ENCODE assay signal across 12 mouse cellular contexts in the genomic region with DNA sequence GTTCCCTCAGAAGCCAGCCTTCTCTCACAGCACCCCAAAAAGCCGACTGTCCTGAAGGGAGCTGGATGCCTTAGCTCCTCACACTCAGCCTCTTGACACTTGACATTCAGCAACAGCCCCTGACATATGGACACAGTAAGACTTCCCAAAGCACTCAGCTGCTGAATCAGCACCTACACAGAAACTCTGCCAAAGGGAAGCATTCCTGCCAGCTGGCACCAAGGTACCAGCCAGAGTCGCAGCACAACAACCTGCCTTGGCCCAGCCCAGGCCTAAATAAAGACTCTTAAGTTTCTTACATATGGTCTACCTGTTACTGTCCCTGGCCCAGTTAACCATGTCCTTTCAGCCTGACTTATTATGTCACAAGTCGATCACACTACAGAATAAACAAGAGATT. TPM values are rescaled to one million over a fixed set of nuclear protein-coding genes. Genes with fewer than 3 reads are reported as not detected.
DNase-seq lines count a peak whose midpoint lies in the region; ATAC-seq lines count a peak whose summit lies in the region.
"Had no signal": no experiment of that assay in that cellular context is flagged by ENCODE, and none has a peak within 500 bp of the region (broad histone marks: within the 10 kb centered on the region; RNA-seq: fewer than 3 reads in every experiment).

No protein-coding gene starts in this region.

- no peak for ATAC-seq in forebrain, embryonic 14.5 days
- no peak for ATAC-seq in forebrain, embryonic 16.5 days
- ATAC-seq: midbrain, embryonic 13.5 days had no signal

- no peaks in the 10 kb centered on the region for H3K27me3 ChIP-seq in forebrain, embryonic 14.5 days (replicated peaks; ENCODE audit: control insufficient read depth, insufficient read depth, low read length)
- no peaks in the 10 kb centered on the region for H3K27me3 ChIP-seq in forebrain, embryonic 16.5 days (replicated peaks; ENCODE audit: control insufficient read depth, insufficient read depth, low read length)
- H3K27me3 ChIP-seq: embryonic facial prominence, embryonic 13.5 days; hindbrain, embryonic 13.5 days; midbrain, embryonic 13.5 days had no signal

- H3K9ac ChIP-seq in forebrain, embryonic 14.5 days (ENCODE audit: low read length) = no peak overlapping the region
- no peak overlapping the region for H3K9ac ChIP-seq in forebrain, embryonic 16.5 days (replicated peaks; ENCODE audit: low read depth, low read length)
- H3K9ac ChIP-seq: embryonic facial prominence, embryonic 13.5 days; hindbrain, embryonic 13.5 days; midbrain, embryonic 13.5 days had no signal

- no peaks in the 10 kb centered on the region for H3K9me3 ChIP-seq in forebrain, embryonic 14.5 days (replicated peaks; ENCODE audit: control insufficient read depth, low read length)
- no peaks in the 10 kb centered on the region for H3K9me3 ChIP-seq in forebrain, embryonic 16.5 days (ENCODE audit: control insufficient read depth, low read length)
- H3K9me3 ChIP-seq: embryonic facial prominence, embryonic 13.5 days; hindbrain, embryonic 13.5 days; midbrain, embryonic 13.5 days had no signal

- intact Hi-C loops in left cerebral cortex, postnatal 4 days (cut with DNase I) = no loop called here

- no peak overlapping the region for H3K4me2 ChIP-seq in forebrain, embryonic 14.5 days (ENCODE audit: low read length)
- no peak overlapping the region for H3K4me2 ChIP-seq in forebrain, embryonic 16.5 days (ENCODE audit: low read length)
- H3K4me2 ChIP-seq: embryonic facial prominence, embryonic 13.5 days; hindbrain, embryonic 13.5 days; midbrain, embryonic 13.5 days had no signal

- DNase-seq in forebrain, embryonic 14.5 days (ENCODE audit: low spot score) = peak; percentile 28
- DNase-seq in left cerebral cortex, postnatal 4 days = peak; percentile 63
- no peak for DNase-seq in left cerebral cortex, adult 8-10 months (ENCODE audit: low spot score in 2 of 2)
- peak; percentile 91 to 93 for DNase-seq in cerebellum, postnatal 10 days
- DNase-seq in kidney, postnatal 14 days = peak; percentile 60
- no peak for DNase-seq in spleen, postnatal 14 days (ENCODE audit: low spot score in 2 of 2)
- DNase-seq in thymus, postnatal 4 days = no peak
- DNase-seq: thymus, postnatal 36 days had no signal

- H3K36me3 ChIP-seq in forebrain, embryonic 14.5 days (ENCODE audit: control insufficient read depth, insufficient read depth, low read length) = peaks cover 96% of the 10 kb centered on the region
- peaks cover 38% of the 10 kb centered on the region for H3K36me3 ChIP-seq in forebrain, embryonic 16.5 days (ENCODE audit: control insufficient read depth, insufficient read depth)

- no peak overlapping the region for H3K27ac ChIP-seq in forebrain, embryonic 14.5 days (ENCODE audit: low read depth, low read length)
- H3K27ac ChIP-seq in forebrain, embryonic 16.5 days (ENCODE audit: low read length) = no peak overlapping the region
- H3K27ac ChIP-seq: embryonic facial prominence, embryonic 13.5 days; hindbrain, embryonic 13.5 days; midbrain, embryonic 13.5 days had no signal

- no peaks in the 10 kb centered on the region for H3K4me1 ChIP-seq in forebrain, embryonic 14.5 days (ENCODE audit: control insufficient read depth, insufficient read depth, low read length)
- H3K4me1 ChIP-seq in forebrain, embryonic 16.5 days (replicated peaks; ENCODE audit: control insufficient read depth, insufficient read depth, low read length) = 0 out of 2 replicates have a peak, but pooled peaks cover 2% of the 10 kb centered on the region
- H3K4me1 ChIP-seq: embryonic facial prominence, embryonic 13.5 days; hindbrain, embryonic 13.5 days had no signal

- WGBS in forebrain, embryonic 14.5 days = 88% methylated on average over 3 of the region's 3 CpGs
- WGBS in forebrain, embryonic 16.5 days = 73% methylated on average over 3 of the region's 3 CpGs

- no peak overlapping the region for H3K4me3 ChIP-seq in forebrain, embryonic 14.5 days (ENCODE audit: low read depth, low read length)
- no peak overlapping the region for H3K4me3 ChIP-seq in forebrain, embryonic 16.5 days (replicated peaks; ENCODE audit: low read length)
- H3K4me3 ChIP-seq: embryonic facial prominence, embryonic 13.5 days; hindbrain, embryonic 13.5 days; midbrain, embryonic 13.5 days had no signal

RNA-seq across cellular contexts. Expression of gene 4833439L19Rik, which starts 8.4 kb away (rescaled TPM):
- 259 and 289 TPM in 2 replicates for polyA plus RNA-seq in forebrain, embryonic 14.5 days (2014; fragmentation: Nextera tagmentation; extraction: Ambion mirVana)
- polyA plus RNA-seq in forebrain, embryonic 16.5 days (2015; fragmentation: Nextera tagmentation; extraction: Ambion mirVana) = 310 and 319 TPM in 2 replicates
- 100 to 1,000 TPM; 148 to 157 TPM for total RNA-seq in left cerebral cortex, postnatal 4 days (2021)
- total RNA-seq in left cerebral cortex, adult 8-10 months (2022) = 100 to 1,000 TPM; 122 to 141 (median 126) TPM

RNA-seq across cellular contexts. Expression of gene Arl10, which starts 18.0 kb away (rescaled TPM):
- 57.4 and 72.5 TPM in 2 replicates for polyA plus RNA-seq in forebrain, embryonic 14.5 days (2014; fragmentation: Nextera tagmentation; extraction: Ambion mirVana)
- 79.7 and 92.5 TPM in 2 replicates for polyA plus RNA-seq in forebrain, embryonic 16.5 days (2015; fragmentation: Nextera tagmentation; extraction: Ambion mirVana)
- 10 to 100 TPM; 73.5 to 75.1 TPM for total RNA-seq in left cerebral cortex, postnatal 4 days (2021)
- 10 to 100 TPM; 21.7 to 37.2 (median 27.8) TPM for total RNA-seq in left cerebral cortex, adult 8-10 months (2022)

RNA-seq across cellular contexts. Expression of gene Nop16, which starts 33.1 kb away (rescaled TPM):
- 31.4 and 38.8 TPM in 2 replicates for polyA plus RNA-seq in forebrain, embryonic 14.5 days (2014; fragmentation: Nextera tagmentation; extraction: Ambion mirVana)
- polyA plus RNA-seq in forebrain, embryonic 16.5 days (2015; fragmentation: Nextera tagmentation; extraction: Ambion mirVana) = 67.7 and 69.8 TPM in 2 replicates
- 10 to 100 TPM; 30.8 to 36.3 TPM for total RNA-seq in left cerebral cortex, postnatal 4 days (2021)
- 10 to 100 TPM; 17.2 to 23.0 (median 20.3) TPM for total RNA-seq in left cerebral cortex, adult 8-10 months (2022)

RNA-seq across cellular contexts. Expression of gene Higd2a, which starts 33.2 kb away (rescaled TPM):
- 213 and 245 TPM in 2 replicates for polyA plus RNA-seq in forebrain, embryonic 14.5 days (2014; fragmentation: Nextera tagmentation; extraction: Ambion mirVana)
- 195 and 207 TPM in 2 replicates for polyA plus RNA-seq in forebrain, embryonic 16.5 days (2015; fragmentation: Nextera tagmentation; extraction: Ambion mirVana)
- total RNA-seq in left cerebral cortex, postnatal 4 days (2021) = 100 to 1,000 TPM; 118 to 126 TPM
- 100 to 1,000 TPM; 134 to 142 (median 140) TPM for total RNA-seq in left cerebral cortex, adult 8-10 months (2022)

RNA-seq across cellular contexts. Expression of gene Simc1, which starts 53.2 kb away (rescaled TPM):
- 23.0 and 25.9 TPM in 2 replicates for polyA plus RNA-seq in forebrain, embryonic 14.5 days (2014; fragmentation: Nextera tagmentation; extraction: Ambion mirVana)
- 26.3 and 27.7 TPM in 2 replicates for polyA plus RNA-seq in forebrain, embryonic 16.5 days (2015; fragmentation: Nextera tagmentation; extraction: Ambion mirVana)
- total RNA-seq in left cerebral cortex, postnatal 4 days (2021) = 10 to 100 TPM; 30.5 to 34.3 TPM
- 10 to 100 TPM; 15.2 to 17.8 (median 17.1) TPM for total RNA-seq in left cerebral cortex, adult 8-10 months (2022)

Comparison
In these comparisons a context has a peak if more than half of its experiments do, and no peak if none do; other contexts are left out.
1. DNase-seq: peak in forebrain, embryonic 14.5 days (single experiment), left cerebral cortex, postnatal 4 days (single experiment), cerebellum, postnatal 10 days (2 of 2) and kidney, postnatal 14 days (single experiment); none in left cerebral cortex, adult 8-10 months (0 of 2), spleen, postnatal 14 days (0 of 2) and thymus, postnatal 4 days (single experiment).